Mouse (Mus musculus): ENCODE measurements around the gene Slc4a5.

The Slc4a5 gene

DNA sequence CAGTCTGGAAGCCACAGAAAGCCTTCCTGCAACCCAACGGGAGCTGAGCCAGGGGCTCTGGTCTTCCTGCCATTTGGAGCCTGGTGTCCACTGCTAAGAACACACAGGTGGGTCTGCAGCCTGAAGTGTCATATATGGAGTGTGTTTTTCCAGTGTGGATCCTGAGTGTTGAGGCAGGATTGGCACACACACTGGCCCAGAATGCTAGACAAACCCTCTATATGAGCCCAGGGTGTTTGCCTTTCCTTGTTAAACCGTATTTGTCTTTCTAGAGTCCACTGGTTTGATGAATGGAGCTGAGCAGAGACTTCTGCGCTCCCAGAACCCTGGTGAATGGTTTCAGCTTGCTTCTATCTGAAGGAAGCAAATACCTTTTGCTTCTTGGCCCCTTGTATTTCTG is at the start of gene Slc4a5:
TSS of gene Slc4a5 (plus strand) at position 15 of the 400 bp plus-strand sequence.
- DNase-seq, result no peak

DNA sequence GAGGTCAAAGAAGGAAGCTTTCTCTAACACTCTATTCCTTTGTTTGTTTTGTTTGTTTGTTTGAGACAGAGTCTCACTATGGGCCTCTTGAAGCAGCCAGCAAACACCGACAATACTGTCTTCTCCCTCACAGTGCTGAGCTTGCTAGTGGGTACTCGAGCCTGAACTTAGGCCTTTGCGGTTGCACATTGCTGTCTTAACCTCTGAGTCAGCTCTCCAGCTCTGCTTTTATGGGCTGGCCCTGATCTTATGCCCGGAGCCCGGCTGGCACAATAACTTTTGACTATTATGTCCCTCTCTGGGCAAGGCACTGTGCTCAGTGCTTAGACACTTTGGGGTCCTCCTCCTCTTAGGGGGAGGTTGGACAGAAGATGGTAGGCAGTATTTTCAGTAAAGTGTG is 49.8 kb upstream of the Slc4a5 start:
- no peak for DNase-seq

DNA sequence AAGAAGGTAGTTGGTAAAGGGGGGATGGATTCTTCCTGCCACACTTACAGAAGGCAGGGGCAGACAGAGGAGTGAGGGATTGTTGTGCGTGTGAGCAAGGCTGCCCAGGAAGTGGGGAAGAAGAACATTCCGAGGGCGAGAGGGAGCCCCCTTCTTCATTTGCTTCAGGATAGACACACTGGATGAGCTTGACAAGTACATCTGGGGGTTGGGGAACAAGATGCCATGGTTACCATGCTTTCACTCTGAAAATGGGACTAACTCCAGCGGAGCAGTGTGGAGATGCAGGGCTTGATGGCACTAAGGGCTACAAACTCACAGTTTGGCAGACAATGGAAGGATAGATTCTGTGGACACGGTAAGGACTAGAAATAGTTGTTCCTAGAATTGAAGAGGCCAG is 48.6 kb upstream of the Slc4a5 start:
- no peak for DNase-seq

DNA sequence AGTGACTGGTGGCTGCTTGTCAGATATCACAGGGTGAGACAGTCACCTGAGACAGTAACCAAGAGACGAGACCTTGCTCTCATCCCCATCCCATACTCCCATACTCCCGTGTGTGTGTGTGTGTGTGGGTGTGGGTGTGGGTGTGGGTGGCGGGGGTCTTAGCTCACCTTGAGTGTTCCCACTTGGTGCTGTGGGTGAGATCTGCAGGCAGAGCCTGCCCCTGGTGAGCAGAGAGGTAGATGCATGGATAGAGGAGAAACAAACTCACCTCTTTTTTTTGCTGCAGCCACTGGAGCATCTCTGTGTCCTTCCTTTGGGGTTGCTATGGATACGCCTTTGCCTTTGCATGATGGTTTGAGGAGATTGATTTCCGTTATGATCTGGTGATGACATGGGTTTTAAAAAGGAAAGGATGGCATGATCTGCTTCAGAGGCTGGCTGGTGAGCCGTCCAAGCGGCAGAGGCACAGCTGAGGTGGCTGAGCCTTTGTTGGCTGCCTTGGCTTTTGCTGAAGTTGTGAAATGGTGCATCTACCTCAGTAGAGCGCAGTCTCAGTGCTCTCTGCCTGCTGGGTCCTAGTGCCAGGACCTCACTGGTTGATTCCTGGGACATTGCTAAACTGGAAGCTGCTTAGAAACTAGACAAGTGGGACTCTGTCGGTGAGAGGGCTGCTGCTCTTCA is 47.2 kb upstream of the Slc4a5 start:
- peak; percentile 49 for DNase-seq

- DNase-seq, result no peak
These were observed 43.6 kb upstream of the Slc4a5 start for GRCm38 (mm10) chr6:83175996-83176395.

- peak; percentile 69 for DNase-seq
These were observed 40.1 kb upstream of the Slc4a5 start for GRCm38 (mm10) chr6:83179390-83180117.

GRCm38 (mm10) chr6:83180605-83181004 is 39.0 kb upstream of the Slc4a5 start:
- DNase-seq, result no peak

DNA sequence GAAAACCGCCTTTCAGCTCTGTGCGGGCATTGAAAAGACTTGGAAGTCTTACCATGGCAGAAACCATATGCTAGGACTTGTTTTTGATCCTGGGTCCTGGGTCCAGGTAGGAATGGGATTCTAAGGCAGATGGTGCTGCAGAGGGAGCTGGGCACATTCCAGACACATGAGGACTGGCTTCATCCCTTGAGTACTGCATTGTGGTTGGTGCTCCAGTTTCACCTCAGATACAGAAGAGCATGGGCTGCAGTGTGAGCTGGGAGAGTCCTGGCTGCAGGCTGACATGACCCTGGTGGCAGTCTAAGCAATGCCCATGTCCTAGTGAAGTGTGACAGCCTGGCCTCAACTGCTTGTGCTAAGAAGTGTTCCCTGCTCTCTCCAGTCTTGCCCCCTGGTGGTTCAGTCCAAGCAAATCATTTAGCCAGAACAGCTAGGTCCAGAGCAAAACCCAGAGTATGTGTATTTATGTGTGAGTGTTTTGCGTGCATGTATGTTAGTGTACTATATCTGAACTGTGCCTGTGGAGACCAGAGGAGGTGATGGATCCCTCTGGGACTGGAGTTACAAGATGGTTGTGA is 34.7 kb upstream of the Slc4a5 start:
- peak; percentile 30 for DNase-seq

- DNase-seq, result peak; percentile 90
These were observed 33.5 kb upstream of the Slc4a5 start for GRCm38 (mm10) chr6:83185895-83186861.

- DNase-seq, result no peak
These were observed 32.7 kb upstream of the Slc4a5 start for GRCm38 (mm10) chr6:83186946-83187345.

GRCm38 (mm10) chr6:83193571-83193970 is 26.1 kb upstream of the Slc4a5 start:
- no peak for DNase-seq

DNA sequence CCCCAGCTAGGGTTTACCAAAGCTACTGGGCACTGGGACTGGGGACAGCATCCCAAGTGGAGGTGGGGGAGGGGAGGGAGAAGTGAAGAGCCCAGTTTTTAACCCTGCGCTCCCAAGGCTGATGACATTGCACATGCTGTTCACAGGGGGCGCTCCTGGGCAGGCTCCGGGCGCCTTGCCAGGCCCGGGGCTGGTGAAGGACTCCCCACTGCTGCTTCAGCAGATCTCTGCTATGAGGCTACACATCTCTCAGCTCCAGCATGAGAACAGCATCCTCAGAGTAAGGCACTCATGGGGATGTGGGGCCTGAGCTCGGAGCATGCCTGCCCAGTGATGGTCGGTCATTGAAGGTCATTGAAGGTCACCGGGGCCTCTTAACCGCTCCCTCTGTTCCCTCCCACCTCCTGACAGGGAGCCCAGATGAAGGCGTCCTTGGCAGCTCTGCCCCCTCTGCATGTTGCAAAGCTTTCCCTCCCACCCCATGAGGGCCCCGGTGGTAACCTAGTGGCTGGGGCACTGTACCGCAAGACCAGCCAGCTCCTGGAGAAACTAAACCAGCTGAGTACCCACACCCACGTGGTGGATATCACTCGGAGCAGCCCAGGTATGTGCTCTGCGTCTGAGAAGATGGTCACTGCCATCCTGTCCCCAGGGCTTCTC is 22.2 kb upstream of the Slc4a5 start:
- peak; percentile 86 for DNase-seq

DNA sequence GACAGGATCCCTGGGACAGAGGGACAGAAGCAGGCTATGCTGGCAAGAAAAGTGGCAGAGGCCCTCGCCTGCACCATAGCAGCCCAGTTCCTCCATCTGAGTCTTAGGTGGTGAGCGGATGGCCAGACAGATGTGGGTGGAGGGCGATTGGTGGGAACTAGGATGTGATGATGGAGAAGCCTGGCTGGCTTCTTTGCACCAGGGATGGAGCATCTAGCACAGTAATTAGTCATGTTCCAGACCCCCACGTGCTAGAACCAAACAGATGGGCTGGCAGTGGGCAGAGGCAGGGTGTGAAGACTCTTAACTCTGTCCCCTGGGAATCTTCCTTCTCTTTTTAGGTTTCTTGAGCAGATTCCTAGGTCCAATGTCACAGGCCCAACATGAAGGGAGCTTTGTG is 16.3 kb upstream of the Slc4a5 start:
- DNase-seq, result no peak

DNA sequence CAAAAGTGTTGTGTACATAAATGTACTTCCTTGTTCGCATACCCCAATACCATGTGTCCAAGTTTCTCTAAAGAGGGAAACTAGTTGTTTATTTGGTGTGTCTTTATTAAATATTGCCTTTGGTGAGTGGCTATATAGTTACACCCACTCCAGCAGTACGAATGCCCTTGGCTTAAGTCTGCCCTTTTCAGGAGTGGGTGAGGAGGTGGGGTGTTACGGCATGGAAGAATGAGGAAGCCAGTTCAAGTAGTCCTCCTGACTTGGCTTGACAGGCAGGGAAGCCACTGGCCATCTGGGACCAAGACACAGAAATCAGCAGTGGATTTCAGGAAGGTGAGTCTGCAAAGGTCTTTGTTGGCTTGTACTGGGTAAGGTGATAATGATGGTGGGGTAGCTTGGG is 13.8 kb upstream of the Slc4a5 start:
- DNase-seq, result no peak

DNA sequence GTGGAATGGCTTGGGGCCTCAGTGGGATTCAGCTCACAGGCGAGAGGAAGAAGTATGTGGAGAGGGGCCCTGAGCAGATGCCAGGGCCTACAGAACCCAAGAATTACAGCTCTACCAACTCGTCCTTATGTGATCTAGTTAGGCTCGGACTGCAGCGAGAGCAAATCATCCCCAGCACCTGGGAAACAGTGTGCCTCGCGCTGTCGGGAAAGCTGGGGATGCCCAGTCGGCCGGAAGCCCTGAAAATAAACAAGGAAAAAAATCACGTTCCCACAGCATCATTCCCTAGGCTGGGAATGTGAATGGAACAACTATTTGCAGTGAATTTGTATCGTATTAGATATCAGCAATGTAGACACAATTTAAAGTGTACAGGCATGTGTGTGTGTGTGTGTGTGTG is 13.3 kb upstream of the Slc4a5 start:
- no peak for DNase-seq

GRCm38 (mm10) chr6:83207361-83208049 is 12.1 kb upstream of the Slc4a5 start:
- DNase-seq, result no peak

GRCm38 (mm10) chr6:83208050-83208400 is 11.6 kb upstream of the Slc4a5 start:
- DNase-seq, result no peak

DNA sequence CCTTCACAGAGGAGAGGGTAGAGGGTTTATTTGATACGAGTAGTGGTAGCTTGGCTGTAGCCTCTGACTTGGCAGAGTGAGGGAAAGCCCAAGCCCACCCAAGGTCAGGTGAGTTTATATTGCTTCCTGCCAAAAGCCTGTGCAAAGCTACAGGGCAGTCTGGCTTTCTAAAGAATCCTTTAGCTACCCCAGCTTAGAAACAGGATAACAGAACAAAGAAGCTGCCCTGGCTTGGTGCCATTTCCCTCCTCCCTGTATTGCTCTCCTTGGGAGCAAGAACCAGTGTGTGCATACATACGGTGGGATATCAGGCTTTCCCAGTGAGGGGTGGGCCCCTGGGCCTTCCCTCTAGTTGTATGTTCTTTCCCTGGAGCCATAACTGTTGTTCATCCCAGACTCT is 9.1 kb upstream of the Slc4a5 start:
- no peak for DNase-seq

GRCm38 (mm10) chr6:83211526-83211925 is 8.1 kb upstream of the Slc4a5 start:
- no peak for DNase-seq

- DNase-seq, result peak; percentile 77
These were observed 4.5 kb upstream of the Slc4a5 start for GRCm38 (mm10) chr6:83215002-83215666.

GRCm38 (mm10) chr6:83231486-83231885 is 11.9 kb downstream of the Slc4a5 start:
- no peak for DNase-seq

Data from cerebellum, adult 8-10 months (tissue).